Mouse (Mus musculus): ENCODE results near the gene S100z.
A peak's percentile ranks its signal among the peaks of the same experiment; 100 is the strongest.

S100z gene

GRCm38 (mm10) chr13:95478671-95479413 is at the start of gene S100z:
Gene S100z (minus strand): TSS chr13:95478721.
- DNase-seq (ENCODE audit: low spot score): no peak

DNA sequence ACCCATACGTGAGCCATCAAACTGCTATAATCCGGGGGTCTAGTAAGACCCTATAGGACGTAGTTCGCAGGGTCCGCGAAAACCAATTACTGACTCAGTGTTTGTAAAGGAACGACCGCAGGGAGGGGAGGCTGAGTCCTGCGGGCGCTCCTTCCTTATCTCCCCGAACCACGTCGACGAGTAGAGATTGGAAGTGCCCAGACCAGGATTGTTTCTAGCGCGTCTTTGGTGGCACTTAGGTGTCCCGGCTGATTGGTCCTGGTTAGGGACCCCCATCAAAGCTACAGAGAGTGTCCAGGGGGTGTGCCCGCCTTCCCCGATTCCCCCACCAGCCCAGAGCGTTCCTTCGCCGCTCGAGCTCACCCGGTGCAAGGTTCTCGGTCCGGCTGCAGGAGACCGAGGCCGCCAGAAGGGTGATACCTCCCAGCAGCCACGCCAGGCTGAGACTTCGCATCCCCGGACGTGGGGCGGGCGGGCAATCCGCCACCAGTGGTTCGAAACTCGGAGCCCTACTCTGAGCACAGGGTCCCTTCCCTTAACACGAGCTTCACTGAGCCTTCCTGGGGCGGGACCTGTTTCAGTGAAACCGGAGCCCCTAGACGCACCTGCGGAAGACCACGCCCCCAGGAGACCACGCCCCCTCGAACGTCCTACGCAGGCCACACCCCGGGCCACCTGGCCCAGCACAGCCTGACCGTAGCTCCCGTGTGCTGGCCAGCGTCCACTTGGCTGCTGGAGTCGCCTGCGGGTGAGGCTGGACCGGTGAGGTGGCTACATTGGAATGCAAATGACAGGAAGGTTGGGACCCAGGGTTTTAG is 46.4 kb upstream of the S100z start, which contains the start of gene F2rl1:
Gene F2rl1 (minus strand): TSS at position 554 of the 818 bp plus-strand sequence.
- DNase-seq (ENCODE audit: low spot score): peak; percentile 67

- DNase-seq (ENCODE audit: low spot score): no peak
These were observed 45.8 kb upstream of the S100z start for GRCm38 (mm10) chr13:95524424-95524673.

- DNase-seq (ENCODE audit: low spot score): peak; percentile 52
These were observed 45.3 kb upstream of the S100z start for GRCm38 (mm10) chr13:95523659-95524423.

DNA sequence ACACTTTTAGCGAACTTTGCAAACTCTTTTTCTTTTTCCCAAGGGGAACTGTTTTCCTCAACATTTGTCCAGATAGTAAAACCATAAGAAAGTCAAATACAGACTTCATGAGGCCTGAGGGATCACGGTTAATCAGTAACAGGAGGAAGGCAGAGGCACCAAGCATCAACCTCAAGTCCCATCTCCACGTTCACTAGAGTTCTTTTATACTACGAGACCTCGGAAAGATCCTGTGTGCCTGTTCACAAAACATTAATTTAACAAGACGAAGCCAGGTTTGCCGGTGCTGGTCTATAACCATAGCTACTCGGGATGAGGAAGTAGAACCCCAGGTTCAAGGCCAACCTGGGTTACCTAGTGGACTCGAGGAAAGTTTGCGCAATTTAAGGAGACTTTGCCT is 43.7 kb upstream of the S100z start:
- no peak for DNase-seq (ENCODE audit: low spot score)

GRCm38 (mm10) chr13:95521029-95521428 is 42.5 kb upstream of the S100z start:
- DNase-seq (ENCODE audit: low spot score): no peak

GRCm38 (mm10) chr13:95514756-95515155 is 36.2 kb upstream of the S100z start:
- DNase-seq (ENCODE audit: low spot score): no peak

- DNase-seq (ENCODE audit: low spot score): no peak
These were observed 31.5 kb upstream of the S100z start for GRCm38 (mm10) chr13:95510054-95510453.

- no peak for DNase-seq (ENCODE audit: low spot score)
These were observed 24.9 kb upstream of the S100z start for GRCm38 (mm10) chr13:95503279-95503917.

DNA sequence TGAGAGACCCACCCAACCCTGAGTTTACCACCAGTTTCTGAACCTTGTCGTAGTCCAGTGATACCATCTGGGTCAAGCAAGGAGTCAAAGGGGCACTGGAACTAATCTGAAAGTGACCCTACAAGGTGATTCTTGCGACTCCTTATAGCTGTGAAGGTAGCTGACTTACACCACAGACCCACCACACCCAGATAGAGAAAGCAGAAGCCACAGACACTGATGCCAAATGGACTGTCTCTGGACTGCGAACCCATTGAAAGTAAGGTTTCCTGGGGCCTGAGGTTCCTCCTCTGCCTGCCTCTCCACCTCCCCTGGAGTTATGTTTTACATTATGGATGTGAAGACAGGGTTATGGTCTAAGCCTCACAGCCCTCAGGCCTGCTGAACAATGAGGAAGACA is 18.1 kb upstream of the S100z start:
- DNase-seq (ENCODE audit: low spot score): no peak

GRCm38 (mm10) chr13:95494812-95495211 is 16.3 kb upstream of the S100z start:
- no peak for DNase-seq (ENCODE audit: low spot score)

DNA sequence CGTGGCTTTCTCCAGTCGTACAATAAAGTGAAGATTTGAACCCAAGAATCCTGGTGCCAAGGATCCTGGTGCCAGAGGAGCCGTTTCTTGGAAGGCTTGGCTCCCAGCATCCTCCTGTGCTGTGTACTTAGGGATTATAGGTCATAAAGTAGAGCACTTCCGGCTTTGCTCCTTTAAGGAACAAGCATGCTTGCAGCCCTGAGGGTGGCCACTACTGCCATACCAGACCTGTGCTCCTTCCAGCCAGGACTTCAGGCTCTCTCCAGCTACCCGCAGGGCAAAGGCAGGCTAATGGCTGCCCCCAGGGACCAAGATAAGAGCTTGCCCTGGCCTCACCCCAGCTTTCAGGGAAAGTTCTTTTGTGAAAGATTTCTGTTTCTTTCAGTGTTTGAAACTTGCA is 14.8 kb upstream of the S100z start:
- DNase-seq (ENCODE audit: low spot score): no peak

GRCm38 (mm10) chr13:95491327-95491726 is 12.8 kb upstream of the S100z start:
- DNase-seq (ENCODE audit: low spot score): no peak

DNA sequence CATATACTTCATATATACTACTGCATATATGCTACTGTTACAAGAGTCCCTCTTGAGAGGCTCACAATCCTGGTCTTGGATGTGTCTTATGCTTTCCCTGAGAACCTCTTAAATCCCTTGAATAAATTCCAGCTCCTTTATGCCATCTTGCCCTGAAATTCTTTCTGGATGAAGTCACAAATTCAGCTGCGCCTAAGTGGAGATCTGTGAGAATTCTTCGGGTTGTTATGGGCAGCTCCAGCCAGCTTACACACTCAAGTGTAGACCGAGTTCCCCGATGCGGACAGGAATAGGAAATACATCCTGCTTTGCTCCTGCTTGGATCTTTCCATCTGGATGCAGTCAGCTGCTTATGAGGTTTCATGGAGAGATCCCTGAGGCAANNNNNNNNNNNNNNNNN is 6.1 kb upstream of the S100z start:
- no peak for DNase-seq (ENCODE audit: low spot score)

- DNase-seq (ENCODE audit: low spot score): peak; percentile 65
These were observed 2.9 kb upstream of the S100z start for GRCm38 (mm10) chr13:95481428-95481827.

GRCm38 (mm10) chr13:95477173-95477572 is 1.3 kb downstream of the S100z start:
- DNase-seq (ENCODE audit: low spot score): no peak

GRCm38 (mm10) chr13:95475124-95475523 is 3.4 kb downstream of the S100z start:
- DNase-seq (ENCODE audit: low spot score): no peak

DNA sequence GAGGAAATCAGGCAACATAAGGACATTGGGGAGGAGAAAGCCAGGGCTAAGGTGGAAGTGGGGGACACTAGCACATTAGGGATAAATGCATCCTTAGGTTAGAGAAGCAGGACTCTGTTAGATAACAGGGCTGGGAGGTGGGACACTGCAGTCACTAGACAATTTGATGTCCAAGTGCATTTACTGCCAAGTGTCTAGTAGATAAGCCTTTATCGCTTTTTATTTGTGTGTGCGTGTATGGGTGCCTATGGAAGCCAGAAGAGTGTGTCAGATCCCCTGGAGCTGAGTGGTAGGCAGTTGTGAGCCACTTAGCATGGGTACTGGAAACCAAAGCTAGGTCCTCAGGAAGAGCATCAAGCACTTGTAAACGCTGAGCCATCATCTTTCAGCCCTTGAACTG is 4.2 kb downstream of the S100z start:
- no peak for DNase-seq (ENCODE audit: low spot score)

DNA sequence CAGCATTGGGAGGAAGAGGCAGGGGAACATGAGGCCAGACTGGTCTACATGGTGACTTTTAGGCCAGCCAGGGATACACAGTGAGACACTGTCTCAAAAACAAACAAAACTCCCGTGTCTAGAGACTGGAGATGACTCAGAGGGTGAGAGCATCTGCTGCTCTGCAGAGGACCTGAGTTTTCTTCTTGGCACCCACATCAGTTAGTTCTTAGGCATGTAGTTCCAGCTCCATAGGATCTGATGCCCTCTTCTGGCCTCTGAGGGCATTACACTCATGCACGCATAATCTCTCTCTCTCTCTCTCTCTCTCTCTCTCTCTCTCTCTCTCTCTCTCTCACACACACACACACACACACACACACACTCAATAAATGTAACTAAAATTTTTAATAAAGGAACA is 7.6 kb downstream of the S100z start:
- DNase-seq (ENCODE audit: low spot score): no peak

GRCm38 (mm10) chr13:95451529-95451928 is 27.0 kb downstream of the S100z start:
- DNase-seq (ENCODE audit: low spot score): no peak

DNA sequence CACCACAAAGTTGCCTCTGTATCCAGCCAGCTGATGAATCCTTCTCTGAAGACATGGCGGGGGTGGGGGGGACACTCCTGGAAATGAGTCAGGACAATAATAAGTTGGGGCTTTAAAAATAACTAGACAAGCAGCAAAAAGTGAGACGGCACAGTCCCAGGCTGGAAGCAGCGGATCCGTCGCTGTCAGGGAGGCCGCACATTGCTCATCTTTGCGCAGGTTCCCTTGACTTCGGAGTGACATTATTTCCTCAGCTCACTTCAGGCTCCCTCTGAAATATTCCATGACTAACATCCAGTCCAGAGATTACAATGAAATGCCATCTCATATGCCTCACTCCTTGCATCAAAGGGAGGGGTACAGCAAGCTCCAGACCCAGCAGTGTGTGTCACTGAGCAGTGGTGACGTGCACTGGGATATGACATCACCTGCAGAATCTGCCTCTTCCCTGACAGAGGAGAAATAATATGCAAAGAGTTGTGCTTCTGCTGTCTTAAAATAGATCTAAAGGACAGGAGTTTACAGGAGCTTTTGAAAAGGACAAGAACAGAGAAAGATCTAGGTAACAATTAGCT is 27.8 kb downstream of the S100z start:
- no peak for DNase-seq (ENCODE audit: low spot score)

- no peak for DNase-seq (ENCODE audit: low spot score)
These were observed 28.8 kb downstream of the S100z start for GRCm38 (mm10) chr13:95449730-95450129.
